In the genomic region with DNA sequence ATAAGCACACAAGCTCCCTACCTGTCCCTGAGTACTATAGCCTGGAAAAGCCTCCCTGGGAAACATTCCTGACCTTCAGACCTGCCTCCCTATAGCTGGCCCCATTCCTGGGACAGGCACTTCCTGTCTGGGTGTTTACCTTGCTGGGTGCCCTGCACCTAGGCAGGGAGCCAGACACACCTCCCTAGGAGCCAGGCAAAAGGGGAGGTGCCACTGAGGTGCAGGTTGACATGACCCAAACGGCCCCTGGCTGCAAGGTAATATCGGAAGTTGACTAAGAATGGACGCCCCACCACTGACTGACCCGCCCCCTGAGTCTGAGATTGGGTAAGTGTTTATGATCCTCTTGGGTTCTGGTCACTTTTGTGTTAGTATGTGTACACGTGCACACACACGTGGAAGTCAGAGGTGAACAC, we compare ENCODE assay signal across 8 mouse cellular contexts. TPM values are rescaled to one million over a fixed set of nuclear protein-coding genes. Genes with fewer than 3 reads are reported as not detected.
DNase-seq lines count a peak whose midpoint lies in the region; ATAC-seq lines count a peak whose summit lies in the region.

Ngef (minus strand) TSS at position 71 of the 416 bp plus-strand sequence.

- H3K9ac ChIP-seq in hindbrain, embryonic 14.5 days, result no peak within 1 kb of the TSS
- H3K9ac ChIP-seq in hindbrain, embryonic 12.5 days, result no peak within 1 kb of the TSS
- no peak within 1 kb of the TSS for H3K9ac ChIP-seq in neural tube, embryonic 13.5 days

- H3K9me3 ChIP-seq in hindbrain, embryonic 14.5 days (ENCODE audit: control insufficient read depth, low read length), result no peaks in the 10 kb centered on the region
- H3K9me3 ChIP-seq in hindbrain, embryonic 12.5 days (replicated peaks), result no peaks in the 10 kb centered on the region
- H3K9me3 ChIP-seq in neural tube, embryonic 13.5 days, result peaks cover 5% of the 10 kb centered on the region; the same call in 1 of the 2 replicates

- H3K4me1 ChIP-seq in hindbrain, embryonic 14.5 days (replicated peaks; ENCODE audit: control insufficient read depth, insufficient read depth, low read length), result no peaks in the 10 kb centered on the region
- H3K4me1 ChIP-seq in hindbrain, embryonic 12.5 days, result peaks cover 12% of the 10 kb centered on the region
- H3K4me1 ChIP-seq in neural tube, embryonic 13.5 days (replicated peaks), result peaks cover 22% of the 10 kb centered on the region

- H3K27ac ChIP-seq in hindbrain, embryonic 14.5 days, result peak within 1 kb of the TSS; percentile 3; the same call in 1 of the 2 replicates
- H3K27ac ChIP-seq in hindbrain, embryonic 12.5 days, result no peak within 1 kb of the TSS
- H3K27ac ChIP-seq in neural tube, embryonic 13.5 days (replicated peaks), result peak within 1 kb of the TSS; percentile 74

- DNase-seq in hindbrain, embryonic 14.5 days (ENCODE audit: low spot score), result no peak
- DNase-seq in kidney, adult 11 months, result peak; percentile 97
- peak; percentile 56 for DNase-seq in liver
- DNase-seq in cerebellum, adult 9-11 months, result no peak
- DNase-seq in gastrocnemius, adult 18-20 months (ENCODE audit: low spot score), result no peak
- no peak for DNase-seq in retina, embryonic 14.5 days (ENCODE audit: low spot score)

- H3K4me2 ChIP-seq in hindbrain, embryonic 14.5 days (replicated peaks), result no peak within 1 kb of the TSS
- H3K4me2 ChIP-seq in hindbrain, embryonic 12.5 days (replicated peaks), result no peak within 1 kb of the TSS
- H3K4me2 ChIP-seq in neural tube, embryonic 13.5 days, result no peak within 1 kb of the TSS

- no peak within 1 kb of the TSS for H3K4me3 ChIP-seq in hindbrain, embryonic 14.5 days (replicated peaks; ENCODE audit: low read length)
- no peak within 1 kb of the TSS for H3K4me3 ChIP-seq in hindbrain, embryonic 12.5 days
- H3K4me3 ChIP-seq in neural tube, embryonic 13.5 days, result no peak within 1 kb of the TSS

- ATAC-seq in hindbrain, embryonic 14.5 days (ENCODE audit: low FRiP score), result 0 out of 2 replicates have a peak, but pooled peaks have one; percentile 8
- ATAC-seq in hindbrain, embryonic 12.5 days (ENCODE audit: low FRiP score), result no peak
- peak; percentile 37; the same call in 1 of the 2 replicates for ATAC-seq in neural tube, embryonic 13.5 days (ENCODE audit: low read depth)

- no peaks in the 10 kb centered on the region for H3K36me3 ChIP-seq in hindbrain, embryonic 14.5 days (replicated peaks; ENCODE audit: control insufficient read depth, insufficient read depth)
- H3K36me3 ChIP-seq in hindbrain, embryonic 12.5 days, result no peaks in the 10 kb centered on the region
- no peaks in the 10 kb centered on the region for H3K36me3 ChIP-seq in neural tube, embryonic 13.5 days

- 74% methylated on average over 6 of the region's 6 CpGs for WGBS in hindbrain, embryonic 14.5 days
- 79% methylated on average over 6 of the region's 6 CpGs for WGBS in hindbrain, embryonic 12.5 days
- WGBS in neural tube, embryonic 13.5 days, result 73% methylated on average over 6 of the region's 6 CpGs

- no peaks in the 10 kb centered on the region for H3K27me3 ChIP-seq in hindbrain, embryonic 14.5 days (ENCODE audit: control insufficient read depth, insufficient read depth, low read length)
- no peaks in the 10 kb centered on the region for H3K27me3 ChIP-seq in hindbrain, embryonic 12.5 days
- peaks cover 5% of the 10 kb centered on the region; the same call in 1 of the 2 replicates for H3K27me3 ChIP-seq in neural tube, embryonic 13.5 days

RNA-seq across cellular contexts. Expression of gene Ngef, which starts in this region (rescaled TPM):
- 15.4 and 19.0 TPM in 2 replicates for polyA plus RNA-seq in hindbrain, embryonic 14.5 days (2014; fragmentation: Nextera tagmentation; extraction: Ambion mirVana)
- 4.8 and 5.9 TPM in 2 replicates for polyA plus RNA-seq in hindbrain, embryonic 12.5 days (2016; fragmentation: Nextera tagmentation; extraction: Ambion mirVana)
- 8.4 and 8.9 TPM in 2 replicates for polyA plus RNA-seq in neural tube, embryonic 13.5 days (2015; fragmentation: Nextera tagmentation; extraction: Ambion mirVana)
- under 1 TPM in 1 of 2 experiments, not detected in 1; 0.09 TPM for total RNA-seq in gastrocnemius, adult 18-20 months (2021)

Comparison
In these comparisons a context has a peak if more than half of its experiments do, and no peak if none do; other contexts are left out.
1. DNase-seq: peak in kidney, adult 11 months (single experiment) and liver (single experiment); none in hindbrain, embryonic 14.5 days (single experiment), cerebellum, adult 9-11 months (single experiment), gastrocnemius, adult 18-20 months (single experiment) and retina, embryonic 14.5 days (single experiment).